Mouse (Mus musculus) T-helper 1 cell (primary cell): ENCODE measurements at regions not wholly inside any gene's neighbourhood (a gene's known extent, or its start where the extent isn't known, plus 50 kb on each side); places are given as distances from the start of the nearest gene placed in this dataset.

ENCODE experiments used
- in situ Hi-C: fragments of 300-600 bp; cut with MboI, MseI; formaldehyde crosslinking; loops from one replicate; pipeline ENCODE4 v1.15.1; 2025; ENCODE audit warnings: high pct_unique_total_duplicates

- in situ Hi-C loops, result no loop called here
Observed at GRCm38 (mm10) chr15:94067721-94068120, 397.5 kb downstream of the Adamts20 start.

- in situ Hi-C loops, result no loop called here
Observed at GRCm38 (mm10) chr15:94049638-94050273, 415.5 kb downstream of the Adamts20 start.

DNA sequence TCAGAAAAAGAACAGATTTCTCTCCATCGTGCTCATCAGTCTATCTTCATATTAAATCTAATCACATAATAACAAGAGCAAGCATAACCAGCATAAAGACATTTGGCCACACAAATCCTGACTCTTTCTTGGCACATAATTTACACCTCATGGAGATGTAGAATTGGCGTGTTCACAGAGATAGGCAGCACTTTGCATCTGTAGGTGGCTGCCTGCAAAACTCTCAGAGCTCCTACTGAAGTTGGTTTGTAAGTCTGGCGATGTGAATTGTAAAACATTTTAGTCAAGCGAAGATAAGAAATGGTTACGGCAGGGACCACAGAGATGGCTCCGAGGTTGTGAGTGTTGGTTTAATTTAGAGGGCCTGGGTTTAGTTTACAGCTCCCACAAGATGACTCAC lies 419.0 kb downstream of the Adamts20 start:
- in situ Hi-C loops, result no loop called here

DNA sequence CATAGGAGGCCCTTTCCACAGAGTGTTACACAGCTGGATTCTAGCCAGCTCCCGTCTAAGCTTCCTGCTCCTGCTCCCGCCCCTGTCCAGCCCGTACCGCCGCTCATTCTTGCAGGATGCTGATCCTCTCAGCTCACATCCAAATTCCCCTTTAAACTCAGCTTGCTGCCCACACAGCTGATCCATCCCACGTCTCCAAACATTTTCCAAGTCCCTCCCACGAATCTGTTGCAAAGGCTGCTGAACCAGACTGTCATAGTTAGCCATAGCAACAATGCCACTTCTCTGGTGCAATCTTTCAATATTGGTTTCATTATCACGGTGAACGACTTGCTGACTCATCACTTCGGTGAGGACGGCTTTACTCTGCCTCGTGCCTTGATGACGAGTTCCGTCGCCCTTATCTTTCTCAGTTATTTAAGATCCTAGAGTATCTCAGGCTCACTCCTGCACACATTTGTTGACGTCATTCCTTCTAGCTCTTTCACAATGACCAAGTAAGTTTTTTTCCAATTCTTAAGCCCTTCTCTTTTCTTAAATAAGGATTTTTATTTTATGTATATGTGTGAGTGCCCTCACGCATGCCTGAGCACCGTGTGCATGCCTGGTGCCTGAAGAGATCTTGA lies 420.0 kb downstream of the Adamts20 start:
- in situ Hi-C loops, result no loop called here

- in situ Hi-C loops, result no loop called here
Observed at GRCm38 (mm10) chr15:94032957-94033356, 432.3 kb downstream of the Adamts20 start.

DNA sequence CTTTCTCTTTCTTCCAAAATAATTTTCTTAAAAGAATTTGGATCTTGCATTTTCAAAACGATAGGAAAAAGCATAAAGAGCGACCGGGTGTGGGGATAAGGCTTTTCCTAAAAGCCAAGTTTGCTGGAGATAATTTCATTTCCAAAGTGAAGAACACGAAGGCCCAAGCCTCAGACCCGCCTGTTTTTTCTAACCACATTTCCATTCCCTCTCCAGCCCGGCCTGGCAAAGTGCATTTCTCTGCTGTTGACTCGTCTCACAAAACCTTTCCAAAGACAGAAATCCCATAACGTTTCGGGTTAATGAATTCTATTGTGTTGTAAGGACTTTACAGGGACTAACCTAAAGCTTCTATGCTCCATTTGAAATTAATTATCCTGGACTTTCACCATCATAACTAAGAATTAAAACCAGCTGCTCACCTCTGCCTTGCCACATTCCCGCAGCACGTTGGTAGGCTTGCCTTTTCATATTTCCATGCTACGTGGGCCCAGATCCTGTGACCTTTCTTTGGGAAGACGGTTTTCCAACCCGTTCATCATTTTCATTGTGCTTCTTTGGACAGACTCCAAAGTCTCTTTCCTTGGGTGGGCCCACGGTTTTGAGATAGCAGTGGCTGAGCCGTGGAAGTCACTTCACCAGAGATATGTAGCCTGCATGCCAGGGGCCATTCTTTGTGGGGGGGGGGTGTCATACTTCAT lies 430.5 kb upstream of the Prickle1 start:
- in situ Hi-C loops, result no loop called here

GRCm38 (mm10) chr15:94025239-94025971 lies 429.7 kb upstream of the Prickle1 start:
- in situ Hi-C loops, result no loop called here

DNA sequence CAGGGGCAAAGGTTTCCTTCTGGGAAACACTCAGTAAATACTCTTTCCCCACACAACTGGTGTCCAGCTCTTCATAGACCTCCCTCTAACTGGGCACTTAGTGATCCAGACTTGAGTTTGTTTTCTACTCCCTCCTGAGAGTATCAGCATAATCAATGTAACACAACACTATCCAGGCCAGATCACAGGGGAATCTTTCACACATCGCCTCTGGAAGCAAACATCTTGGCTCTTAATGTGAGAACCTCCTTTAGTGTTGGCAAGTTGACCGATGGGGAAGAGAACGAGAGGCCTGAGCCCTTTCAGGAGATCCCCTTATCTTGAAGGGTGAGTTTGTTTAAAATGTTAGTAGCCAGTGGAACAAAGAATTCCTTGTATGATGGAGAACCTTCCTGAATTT lies 429.1 kb upstream of the Prickle1 start:
- in situ Hi-C loops, result no loop called here

GRCm38 (mm10) chr15:94024126-94024730 lies 428.5 kb upstream of the Prickle1 start:
- in situ Hi-C loops, result no loop called here

DNA sequence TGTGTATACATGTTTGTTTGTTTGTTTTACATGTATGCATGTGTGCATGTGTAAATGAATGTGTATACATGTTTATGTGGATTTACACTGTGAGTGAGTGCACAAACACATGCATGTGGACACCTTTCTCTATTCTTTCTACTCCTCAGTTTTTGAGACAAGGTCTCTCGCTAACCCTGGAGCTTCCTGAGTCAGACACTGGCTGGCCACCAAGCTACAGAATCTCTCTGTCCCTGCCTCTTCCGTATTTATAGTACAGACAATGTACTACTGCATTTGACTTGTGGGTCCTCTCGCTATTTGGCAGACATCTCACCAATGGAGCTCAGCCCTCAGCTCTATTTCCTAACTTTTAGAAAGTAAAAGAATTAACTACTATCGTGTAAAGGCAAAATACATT lies 427.8 kb upstream of the Prickle1 start:
- in situ Hi-C loops, result no loop called here

DNA sequence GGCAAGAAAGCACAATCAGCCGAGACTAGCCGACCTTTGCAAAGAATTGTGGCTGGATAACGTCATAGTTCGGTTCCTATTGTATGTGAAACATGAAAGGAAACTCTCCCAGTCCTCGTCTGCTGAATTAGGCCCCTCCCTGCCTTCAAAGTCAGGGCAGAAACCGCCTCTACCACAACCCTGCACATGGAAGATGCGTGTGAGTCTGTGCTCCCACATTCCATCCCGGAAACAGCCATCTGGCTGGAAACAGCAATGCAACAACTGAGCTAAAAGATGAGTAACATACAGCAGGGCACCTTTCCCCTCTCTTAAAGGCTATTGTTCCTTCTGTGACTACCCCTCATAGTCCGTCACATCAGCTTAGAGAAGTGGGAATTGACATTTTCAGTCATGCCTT lies 422.1 kb upstream of the Prickle1 start:
- in situ Hi-C loops, result no loop called here

- in situ Hi-C loops, result no loop called here
Observed at GRCm38 (mm10) chr15:94011499-94011898, 415.8 kb upstream of the Prickle1 start.

DNA sequence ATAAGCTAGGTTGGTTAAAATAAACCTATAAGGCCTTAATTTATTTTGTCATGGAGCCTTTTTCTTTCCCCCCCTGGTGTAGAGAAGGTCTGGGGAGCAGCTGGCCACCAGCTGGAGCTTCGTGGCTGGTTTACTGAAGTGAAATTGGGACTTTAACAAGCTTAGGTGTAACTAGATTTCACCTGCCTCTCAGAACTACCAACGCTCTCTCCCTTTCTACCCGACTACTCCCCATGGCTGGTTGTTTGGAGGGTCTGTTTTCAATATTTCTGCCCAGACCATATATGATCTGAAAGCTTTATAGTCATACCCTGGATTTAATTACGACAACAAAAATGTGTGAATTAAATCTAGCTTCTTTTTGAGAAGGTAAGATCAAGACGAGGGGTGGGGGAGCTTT lies 410.4 kb upstream of the Prickle1 start:
- in situ Hi-C loops, result no loop called here

GRCm38 (mm10) chr15:94004911-94005310 lies 409.2 kb upstream of the Prickle1 start:
- in situ Hi-C loops, result no loop called here

- in situ Hi-C loops, result no loop called here
Observed at GRCm38 (mm10) chr15:94003145-94003544, 407.5 kb upstream of the Prickle1 start.

DNA sequence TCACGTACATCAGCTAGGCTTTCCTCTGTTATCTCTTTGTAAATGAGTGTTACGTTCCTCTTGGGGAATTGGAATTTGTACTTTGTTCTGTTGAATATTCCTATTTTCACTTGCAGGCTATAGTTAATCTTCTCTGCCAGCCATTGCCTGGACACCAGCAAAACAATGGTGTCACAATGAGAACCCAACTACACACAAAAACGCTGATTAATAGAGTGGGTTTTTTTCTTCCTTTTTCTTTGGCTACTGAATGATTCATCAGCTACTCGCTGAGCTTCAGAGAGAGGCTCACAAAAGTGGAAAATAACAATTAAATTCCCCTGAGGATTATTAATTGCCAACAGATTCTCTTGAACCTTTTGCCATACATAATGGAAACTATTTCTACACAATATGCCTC lies 398.9 kb upstream of the Prickle1 start:
- in situ Hi-C loops, result no loop called here

GRCm38 (mm10) chr15:93990139-93990538 lies 394.4 kb upstream of the Prickle1 start:
- in situ Hi-C loops, result no loop called here

DNA sequence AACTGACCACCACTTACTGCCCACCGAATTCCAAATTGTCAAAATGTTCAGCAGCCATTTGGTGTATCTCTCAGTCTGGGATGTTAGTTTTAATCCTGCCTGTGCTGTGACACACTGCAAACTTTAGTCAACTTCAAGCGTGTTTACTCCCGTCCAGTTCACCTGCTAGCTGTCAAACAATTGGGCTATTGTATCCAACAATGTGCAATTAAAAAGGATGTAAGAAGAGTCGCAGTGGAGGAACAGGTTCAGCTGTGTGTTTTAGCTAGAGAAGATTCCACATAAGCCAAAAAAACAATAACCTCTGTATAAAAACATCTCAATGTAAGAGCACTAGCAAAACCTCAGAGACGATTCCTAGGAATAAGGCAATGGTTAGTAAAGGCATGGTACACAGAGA lies 392.7 kb upstream of the Prickle1 start:
- in situ Hi-C loops, result loop anchor here (5.0 kb wide), 1 partner anchor 51 kb away; no protein-coding TSS in a partner anchor

GRCm38 (mm10) chr15:93986631-93987429 lies 391.1 kb upstream of the Prickle1 start:
- in situ Hi-C loops, result loop anchor here (5.0 kb wide), 1 partner anchor 50 kb away; no protein-coding TSS in a partner anchor

- in situ Hi-C loops, result no loop called here
Observed at GRCm38 (mm10) chr15:93982091-93982490, 386.4 kb upstream of the Prickle1 start.

DNA sequence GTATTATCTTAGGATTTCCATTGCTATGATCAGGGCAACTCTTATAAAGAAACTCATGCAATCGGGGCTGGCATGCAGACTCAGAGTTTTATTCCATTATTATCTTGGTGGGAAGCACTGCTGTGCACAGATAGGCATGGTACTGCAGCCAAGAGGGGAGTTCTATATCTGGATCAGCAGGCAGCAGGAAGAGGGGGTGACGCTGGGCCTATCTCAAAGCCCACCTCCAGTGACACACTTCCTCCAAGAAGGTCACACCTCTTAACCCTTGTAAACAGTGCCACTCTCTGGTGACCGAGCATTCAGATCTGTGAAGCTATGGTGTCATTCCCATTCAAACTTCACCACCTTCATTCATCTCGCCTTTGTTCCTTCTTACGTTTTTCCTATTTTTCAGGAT lies 381.8 kb upstream of the Prickle1 start:
- in situ Hi-C loops, result no loop called here
